Mouse (Mus musculus): ENCODE data around the gene Traf1.

Traf1 gene

DNA sequence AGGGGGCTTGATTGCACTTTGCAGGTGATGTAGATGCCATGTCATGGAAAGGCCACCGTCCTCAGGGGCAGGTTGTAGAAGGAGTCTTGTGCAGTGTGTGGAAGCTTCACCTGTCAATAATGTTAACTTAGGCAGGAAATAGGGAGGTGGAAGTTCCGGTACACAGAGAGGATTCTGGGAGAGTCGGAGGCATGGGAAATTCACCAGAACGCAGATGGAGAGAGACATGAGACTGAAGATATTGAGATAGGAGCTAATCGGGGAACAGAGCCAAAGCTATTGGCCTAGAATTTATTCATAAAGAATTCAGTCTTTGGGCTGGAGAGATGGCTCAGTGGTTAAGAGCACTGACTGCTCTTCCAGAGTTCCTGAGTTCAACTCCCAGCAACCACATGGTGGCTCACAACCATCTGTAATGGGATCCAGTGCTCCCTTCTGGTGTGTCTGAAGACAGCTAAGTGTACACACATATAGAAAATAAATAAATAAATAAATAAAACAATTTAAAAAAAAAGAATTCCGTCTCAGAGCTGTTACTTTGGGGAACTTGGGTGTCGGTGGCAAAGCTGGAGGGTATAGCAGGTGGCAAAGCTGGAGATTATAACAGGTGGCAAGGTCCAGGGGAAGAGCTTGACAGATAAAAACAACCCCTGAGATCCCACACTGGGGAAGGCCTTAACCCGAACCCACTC, 4.8 kb upstream of the Traf1 start:
- DNase-seq (ENCODE audit: low read depth, low spot score): no peak

DNA sequence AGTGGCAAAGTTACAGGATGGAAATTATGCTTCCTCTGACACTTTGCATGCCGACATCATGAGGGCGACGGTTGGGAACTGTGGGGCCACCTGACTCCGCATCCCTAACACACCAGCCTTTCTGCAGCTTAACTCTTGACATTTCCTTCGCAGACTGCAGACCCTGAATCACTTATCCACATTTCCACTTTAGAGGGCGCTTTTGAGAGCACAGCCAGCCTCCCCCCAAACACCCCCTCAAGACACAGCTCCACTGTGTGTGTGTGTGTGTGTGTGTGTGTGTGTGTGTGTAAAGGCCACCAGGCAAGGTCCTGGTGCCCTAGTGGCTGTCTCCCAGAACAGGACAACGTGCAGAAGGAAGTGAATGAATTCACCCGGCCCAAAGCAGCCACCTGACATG, 4.2 kb upstream of the Traf1 start:
- no peak for DNase-seq (ENCODE audit: low read depth, low spot score)

DNA sequence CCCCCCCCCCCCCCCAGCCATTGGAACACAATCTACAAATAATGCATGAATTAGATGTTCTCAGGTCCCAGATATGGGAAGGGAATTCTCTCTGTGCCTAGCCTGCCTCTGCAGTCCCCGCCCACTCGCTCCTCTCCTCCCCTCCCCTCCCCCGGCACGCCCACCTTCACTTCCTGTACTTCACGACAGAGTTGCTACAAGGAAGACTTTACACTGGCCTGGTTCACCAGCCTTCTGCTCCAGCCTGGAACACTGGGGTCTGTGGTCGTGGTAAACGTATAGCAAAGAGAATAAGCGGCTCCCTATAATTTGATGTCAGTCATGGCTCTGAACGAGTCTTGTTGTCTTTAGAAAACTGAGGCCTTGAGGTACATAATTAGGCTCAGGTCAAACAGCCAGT, 3.7 kb upstream of the Traf1 start:
- DNase-seq (ENCODE audit: low read depth, low spot score): peak; percentile 84

DNA sequence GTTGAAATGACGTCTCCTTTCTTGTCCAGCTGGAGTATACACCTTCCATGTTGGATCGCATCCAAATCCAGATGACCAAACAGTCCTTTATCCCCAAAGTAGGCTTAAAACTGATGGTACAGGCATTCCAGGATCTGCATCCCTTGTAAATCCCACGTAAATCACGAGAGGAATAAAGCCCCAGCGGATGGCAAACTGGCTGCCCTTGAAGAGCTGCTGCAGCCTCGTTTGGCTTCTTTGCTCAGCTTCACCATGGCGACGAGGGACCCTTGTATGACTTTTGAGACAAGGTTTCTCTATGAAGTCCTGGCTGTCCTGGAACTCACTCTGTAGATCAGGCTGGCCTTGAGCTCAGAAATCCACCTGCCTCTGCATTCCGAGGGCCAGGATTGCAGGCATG, 3.1 kb upstream of the Traf1 start:
- DNase-seq (ENCODE audit: low read depth, low spot score): no peak

DNA sequence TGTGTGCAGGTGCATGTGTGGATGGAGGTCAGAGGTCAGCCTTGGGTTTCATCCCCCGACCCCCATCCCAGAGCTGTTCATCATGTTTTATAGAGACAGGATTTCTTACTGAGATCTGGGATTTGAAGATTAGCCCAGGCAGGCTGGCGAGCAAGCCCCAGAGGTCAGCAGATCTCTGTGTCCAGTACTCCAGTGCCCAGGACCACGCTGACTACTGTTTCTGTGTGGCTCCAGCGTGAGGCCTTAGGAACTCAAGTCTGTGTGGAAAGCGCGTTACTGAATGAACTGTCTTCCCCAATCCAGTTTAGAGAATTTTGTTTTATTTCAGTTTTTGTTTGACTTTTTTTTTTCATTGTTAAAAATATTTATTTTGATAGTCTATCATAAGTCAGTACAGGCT, 2.7 kb upstream of the Traf1 start:
- DNase-seq (ENCODE audit: low read depth, low spot score): no peak

DNA sequence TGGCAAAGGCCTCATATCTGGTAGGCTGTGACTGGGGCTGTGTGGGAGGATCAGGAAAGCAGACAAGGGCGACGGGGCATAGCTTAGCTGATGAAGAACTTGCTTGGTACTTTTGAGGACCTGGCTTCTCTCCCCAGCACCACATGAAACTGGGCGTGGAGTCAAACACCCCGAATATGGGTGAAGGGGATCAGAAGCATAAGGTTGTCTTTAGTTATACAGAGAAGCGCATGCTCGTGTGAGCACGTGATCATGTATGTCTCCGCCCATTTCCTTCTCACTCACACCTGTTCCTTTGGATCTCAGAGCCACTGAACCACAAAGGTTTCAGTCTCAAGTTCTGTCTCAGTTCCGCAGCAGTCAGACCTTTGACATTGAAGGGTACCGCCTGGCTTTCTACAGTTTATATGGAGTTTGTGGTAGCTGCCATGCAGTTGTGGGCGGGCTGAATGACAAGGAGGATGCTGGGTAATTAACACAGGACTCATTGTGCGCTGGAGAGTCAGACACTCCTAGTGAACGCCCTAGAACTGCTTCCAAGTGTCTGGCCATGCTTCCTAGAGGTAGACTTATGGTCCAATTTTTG, 1.9 kb upstream of the Traf1 start:
- DNase-seq (ENCODE audit: low read depth, low spot score): peak; percentile 60

DNA sequence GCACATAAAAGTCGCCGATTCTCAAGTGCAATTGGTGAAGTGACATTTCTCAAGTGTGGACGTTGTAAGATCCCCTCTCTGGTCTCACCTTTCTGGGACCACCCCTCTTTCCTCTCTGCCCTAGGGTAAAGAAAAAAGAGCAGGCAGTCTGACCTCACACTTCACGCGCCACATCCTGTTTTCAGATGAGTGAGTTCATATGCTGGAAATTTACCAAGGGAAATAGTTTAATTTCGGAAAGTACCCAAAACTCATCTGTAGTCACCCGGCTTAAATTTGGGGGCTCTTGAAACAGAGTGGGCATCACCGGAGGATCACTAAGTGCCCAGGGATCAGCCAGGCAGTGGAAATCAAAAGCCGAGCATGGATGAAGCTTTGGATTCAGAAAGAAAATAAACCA, 1.3 kb upstream of the Traf1 start:
- no peak for DNase-seq (ENCODE audit: low read depth, low spot score)

DNA sequence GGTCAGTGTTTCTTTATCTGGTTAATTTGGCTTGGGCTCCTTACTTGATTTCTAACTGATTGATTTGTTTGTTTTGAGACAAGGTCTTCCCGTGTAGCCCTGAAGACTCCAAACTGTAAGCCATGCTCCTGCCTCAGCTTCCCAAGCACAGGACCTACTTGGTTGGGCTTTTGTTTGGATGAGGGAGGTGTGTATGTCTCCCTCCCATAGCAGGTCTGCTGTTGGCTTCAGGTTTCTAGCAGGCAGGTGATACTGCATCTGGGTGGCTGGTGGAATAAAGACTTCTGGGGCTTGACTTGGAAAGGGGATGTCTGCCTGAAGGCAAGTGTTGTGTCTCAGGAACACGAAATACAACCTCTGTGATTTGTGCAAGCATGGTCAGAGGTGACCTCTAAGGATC, 639 bp upstream of the Traf1 start:
- DNase-seq (ENCODE audit: low read depth, low spot score): no peak

DNA sequence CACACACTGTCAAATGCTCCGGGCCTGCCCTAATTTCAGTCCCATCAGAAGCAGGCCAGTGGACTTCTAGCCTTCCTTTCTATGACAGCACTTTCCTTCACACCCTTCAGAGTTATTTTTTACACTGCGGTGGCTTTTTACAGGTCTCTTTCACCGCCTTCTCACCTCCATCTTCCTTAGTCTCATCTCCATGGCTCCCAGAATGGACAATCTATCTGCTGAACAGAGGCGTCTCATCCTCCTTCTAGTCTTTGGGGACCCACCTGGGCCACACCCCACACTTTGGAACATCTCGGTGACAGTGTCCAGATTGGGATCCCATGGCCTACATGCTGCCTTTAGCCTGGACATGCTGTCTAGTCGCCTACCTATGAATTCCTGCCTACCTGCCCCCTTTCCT, 606 bp downstream of the Traf1 start:
- DNase-seq (ENCODE audit: low read depth, low spot score): no peak

DNA sequence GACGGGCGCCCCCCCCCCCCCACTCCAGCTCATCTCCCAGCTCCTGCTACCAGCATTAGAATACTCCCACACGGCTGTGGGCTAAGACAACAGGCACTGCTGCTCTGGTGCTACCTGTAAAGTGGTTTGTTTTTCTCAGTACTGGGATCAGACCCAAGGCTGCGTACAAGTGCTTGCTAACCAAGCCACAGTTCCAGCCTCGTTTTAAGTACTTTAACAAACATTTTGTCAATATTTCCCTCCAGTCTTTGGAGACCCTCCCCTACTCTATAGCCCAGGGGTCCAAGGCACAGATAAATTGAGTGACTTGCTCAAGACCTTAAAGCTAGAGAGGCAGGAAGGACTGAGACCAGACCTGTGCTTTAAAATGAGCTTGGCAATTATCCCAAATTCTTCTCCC, 1.1 kb downstream of the Traf1 start:
- DNase-seq (ENCODE audit: low read depth, low spot score): no peak

DNA sequence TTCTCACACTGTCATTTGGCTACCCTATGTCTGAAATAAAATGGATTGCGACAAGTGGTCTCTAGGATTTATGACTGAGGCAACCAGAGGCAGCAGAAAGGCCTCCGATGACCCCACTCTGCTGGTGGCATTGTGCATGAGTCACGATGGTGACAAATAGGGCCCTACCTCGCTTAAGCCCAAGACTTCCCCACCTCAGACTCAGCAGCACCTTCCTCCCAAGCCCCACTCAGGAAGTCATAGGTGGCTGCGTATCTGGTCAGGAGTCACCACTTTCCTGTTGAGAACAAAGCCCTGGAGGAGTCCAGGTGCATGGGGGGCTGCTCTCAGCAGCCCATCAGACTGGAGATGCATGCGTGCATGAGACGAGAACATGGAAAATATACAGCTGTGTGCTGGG, 3.0 kb downstream of the Traf1 start:
- no peak for DNase-seq (ENCODE audit: low read depth, low spot score)

DNA sequence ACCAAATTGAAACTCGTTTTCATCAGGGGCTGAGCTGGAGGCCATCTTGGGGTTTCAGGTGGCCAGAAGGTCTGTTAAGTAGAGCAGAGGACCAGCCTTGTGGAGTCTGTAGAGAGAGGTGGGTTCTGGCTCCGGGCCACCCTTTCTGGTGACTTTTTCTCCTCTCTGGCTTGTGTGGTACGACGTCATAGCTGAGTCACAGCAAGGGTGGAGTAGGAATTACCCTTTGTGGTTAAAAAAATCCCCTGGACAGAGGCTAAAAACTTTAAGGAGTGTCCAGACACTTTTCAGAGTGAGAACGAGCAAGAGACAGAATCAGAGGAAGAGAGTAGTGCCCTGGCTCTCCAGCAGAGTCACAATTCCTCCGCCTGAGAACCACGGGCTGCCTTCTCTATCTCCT, 3.5 kb downstream of the Traf1 start:
- no peak for DNase-seq (ENCODE audit: low read depth, low spot score)

DNA sequence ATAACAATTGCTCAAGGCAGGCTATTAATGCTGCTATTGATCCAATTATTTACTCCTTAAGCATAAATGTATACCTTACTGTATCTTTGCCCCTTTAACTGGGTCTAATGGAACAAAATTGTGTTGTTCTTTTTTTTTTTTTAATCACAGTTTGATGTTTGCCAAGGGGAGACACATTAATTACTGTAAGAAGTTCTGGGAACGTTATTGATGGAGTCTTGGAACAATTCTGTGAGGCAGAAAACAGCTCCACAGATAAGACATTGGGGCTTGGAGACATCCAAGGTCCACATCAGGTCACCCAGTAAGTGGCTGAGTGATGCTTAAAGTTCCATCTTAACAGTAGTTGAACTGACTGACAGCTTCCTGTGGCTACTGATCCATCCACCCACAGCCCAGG, 4.2 kb downstream of the Traf1 start:
- DNase-seq (ENCODE audit: low read depth, low spot score): no peak

DNA sequence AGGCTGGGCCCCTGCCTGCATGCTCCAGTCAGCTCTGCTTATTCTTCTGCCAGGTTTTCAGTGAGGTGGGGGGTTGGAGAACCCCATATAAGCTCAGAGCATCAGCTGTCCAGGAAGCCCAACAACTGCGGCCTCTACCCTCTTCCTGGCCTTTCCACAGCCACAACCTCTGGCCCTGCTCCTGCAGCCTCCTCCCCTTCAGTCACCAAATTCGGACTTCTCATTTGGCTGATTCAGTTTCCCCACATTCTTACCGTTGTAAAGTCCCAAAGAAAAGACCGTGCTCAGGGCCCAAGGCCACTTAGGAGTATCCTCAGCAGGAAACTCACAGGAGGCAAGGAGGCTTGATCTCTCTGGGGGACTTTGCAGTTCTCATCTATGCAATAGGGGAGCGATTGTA, 4.6 kb downstream of the Traf1 start:
- no peak for DNase-seq (ENCODE audit: low read depth, low spot score)

DNA sequence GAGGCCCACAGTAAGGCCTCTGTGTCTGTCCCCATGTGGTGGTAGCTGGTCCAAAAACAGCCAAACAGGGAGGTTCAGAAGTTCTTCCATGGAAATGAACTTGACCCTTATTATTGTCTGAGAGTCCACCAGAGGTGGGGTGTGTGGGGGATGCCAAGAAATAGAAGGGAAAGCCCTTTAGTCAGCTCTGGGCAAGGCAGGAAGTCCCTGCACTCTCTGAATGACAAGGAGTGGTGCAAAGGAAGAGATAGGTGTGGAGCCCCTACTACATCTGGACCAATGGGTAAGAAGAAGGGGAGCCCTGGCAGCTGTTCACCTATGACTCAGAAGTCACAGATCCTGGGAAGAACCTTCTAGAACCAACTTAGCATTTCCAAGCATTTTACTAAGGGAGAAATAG, 7.2 kb downstream of the Traf1 start:
- no peak for DNase-seq (ENCODE audit: low read depth, low spot score)

DNA sequence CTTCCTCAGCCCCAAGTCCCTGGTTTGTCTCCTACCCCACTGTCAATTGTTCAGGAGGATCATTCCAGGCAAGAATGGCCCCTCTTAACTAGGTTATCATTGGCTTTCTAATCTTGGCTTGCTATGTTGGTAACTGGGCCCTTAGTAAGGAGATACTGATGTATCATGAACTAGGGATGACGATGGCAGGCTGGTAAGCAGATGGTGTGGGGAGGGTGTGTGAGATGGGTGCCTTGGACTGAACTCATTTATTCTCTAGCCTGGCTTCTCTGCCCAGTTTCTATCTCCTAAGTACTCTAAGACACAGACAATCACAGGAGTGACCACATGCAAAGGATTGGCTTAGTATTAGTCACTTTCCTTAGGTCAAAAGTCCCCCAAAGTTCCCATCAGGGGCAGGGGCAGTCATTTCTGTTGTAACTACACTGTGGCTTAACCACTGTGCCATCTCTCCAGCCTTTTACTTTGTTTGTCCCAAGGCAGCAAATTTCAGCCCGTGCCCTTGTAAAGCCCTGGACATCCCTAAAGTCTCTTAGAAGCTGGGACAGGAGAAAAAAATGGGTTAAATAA, 7.9 kb downstream of the Traf1 start:
- no peak for DNase-seq (ENCODE audit: low read depth, low spot score)

DNA sequence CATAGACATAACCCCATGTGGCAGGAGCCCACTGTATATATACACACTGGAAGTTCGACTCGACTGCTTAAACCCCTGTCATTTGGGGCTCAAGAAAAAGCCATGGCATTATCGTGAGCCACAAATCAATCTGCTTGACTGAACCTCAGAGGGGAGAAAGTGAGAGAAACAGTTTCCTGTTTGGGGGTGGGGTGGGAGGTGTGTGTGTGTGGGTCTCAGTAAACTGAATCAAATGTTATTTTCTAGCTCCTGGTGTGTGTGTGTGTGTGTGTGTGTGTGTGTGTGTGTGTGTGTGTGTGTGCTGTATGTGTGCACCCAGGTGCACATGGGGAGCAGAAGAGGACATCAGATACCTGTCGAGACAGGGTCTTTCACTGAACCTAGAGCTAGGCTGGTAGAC, 8.6 kb downstream of the Traf1 start:
- no peak for DNase-seq (ENCODE audit: low read depth, low spot score)

DNA sequence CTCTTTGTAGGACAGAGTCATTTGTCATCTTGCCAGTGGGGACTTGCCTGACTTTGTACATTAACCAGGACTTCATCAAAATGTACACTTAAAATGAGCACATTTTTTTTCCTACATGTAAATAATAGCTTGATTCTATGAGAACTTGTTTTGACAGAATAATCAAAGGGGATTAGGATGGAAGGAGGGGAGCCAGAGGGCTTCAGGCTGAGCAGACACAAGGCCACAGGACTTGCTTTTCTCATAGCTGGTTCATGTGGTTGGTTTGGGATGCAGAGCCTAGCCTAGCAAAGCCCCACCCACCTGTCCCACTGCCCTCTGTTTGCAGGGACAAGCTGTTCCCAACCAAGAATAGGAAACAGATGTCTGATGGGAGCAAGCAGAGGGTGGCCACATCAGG, 10.1 kb downstream of the Traf1 start:
- DNase-seq (ENCODE audit: low read depth, low spot score): no peak

DNA sequence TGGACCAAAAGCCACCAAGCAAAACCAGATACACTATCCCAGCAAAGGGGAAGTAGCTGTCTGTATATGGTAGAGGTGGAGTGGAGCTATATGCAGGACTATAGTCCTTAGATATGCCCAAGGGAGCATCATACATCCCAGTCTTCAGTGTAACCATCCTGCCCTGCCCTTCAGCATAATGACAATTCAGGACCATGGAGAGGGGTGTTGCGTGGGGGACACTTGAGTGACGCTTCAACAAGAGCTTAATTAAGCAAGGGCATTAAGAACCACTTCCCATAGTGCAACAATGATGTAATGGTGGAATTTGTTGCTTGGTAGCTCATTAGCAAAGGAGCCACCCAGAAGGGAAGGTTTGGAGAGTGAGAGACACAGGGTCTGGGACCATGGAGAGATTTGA, 12.9 kb downstream of the Traf1 start:
- DNase-seq (ENCODE audit: low read depth, low spot score): no peak

DNA sequence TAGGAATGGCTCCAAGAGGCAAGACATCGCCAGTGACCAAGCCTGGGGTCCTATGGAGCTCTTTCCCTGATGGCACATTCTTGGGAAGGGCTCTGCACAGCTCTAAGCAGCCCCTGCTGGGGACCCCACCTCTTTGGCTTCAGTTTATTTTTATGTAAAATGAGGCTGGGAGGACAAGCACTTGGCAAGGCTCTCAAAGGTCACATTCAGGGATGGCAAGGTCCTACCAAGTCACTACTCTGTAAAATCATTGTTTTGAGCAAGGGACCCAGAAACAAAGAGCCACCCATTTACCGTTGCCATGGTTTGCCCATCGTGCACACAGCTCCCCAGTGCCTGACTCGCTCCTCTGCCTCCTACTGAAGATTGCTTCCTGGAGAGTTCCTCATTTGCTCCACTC, 15.5 kb downstream of the Traf1 start:
- DNase-seq (ENCODE audit: low read depth, low spot score): peak; percentile 55

DNA sequence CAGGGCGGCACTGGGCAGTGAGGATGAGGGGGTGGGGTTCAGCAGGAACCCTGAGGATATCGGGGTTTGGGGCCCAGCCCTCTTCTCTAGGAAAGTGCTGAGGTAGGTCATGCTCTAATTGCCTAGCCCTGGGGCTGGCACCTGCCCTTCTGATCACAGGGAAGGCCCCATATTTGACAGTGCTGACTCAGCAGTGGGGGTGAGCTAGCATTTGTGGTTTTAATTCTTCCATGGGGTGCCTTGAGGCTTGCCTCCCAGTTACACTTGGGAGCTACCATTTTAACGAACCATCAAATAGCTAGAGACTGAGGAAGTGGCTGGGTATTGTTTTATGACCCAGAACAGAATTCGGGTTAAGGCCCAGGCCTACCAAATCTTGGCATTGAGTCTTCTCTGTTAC, 16.0 kb downstream of the Traf1 start:
- no peak for DNase-seq (ENCODE audit: low read depth, low spot score)

DNA sequence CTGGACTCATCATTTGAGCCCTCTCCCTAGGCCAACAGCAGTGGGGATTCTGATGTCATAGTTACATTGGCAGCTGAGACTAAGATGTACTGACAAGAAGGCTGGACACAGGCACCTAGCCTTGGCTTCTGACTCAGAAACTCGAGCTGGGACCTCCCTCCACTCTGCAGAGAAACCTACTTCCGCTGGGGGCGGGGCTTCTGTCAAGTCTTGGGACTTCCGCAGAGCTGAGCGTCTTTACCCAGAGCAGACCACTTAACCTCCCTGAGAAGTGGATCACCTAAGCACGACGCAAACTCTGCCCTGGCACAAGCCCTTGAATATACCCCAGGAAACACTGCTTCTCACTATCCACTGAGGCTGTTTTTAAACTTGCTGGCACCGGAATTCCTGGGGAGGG, 16.8 kb downstream of the Traf1 start:
- peak; percentile 83 for DNase-seq (ENCODE audit: low read depth, low spot score)

DNA sequence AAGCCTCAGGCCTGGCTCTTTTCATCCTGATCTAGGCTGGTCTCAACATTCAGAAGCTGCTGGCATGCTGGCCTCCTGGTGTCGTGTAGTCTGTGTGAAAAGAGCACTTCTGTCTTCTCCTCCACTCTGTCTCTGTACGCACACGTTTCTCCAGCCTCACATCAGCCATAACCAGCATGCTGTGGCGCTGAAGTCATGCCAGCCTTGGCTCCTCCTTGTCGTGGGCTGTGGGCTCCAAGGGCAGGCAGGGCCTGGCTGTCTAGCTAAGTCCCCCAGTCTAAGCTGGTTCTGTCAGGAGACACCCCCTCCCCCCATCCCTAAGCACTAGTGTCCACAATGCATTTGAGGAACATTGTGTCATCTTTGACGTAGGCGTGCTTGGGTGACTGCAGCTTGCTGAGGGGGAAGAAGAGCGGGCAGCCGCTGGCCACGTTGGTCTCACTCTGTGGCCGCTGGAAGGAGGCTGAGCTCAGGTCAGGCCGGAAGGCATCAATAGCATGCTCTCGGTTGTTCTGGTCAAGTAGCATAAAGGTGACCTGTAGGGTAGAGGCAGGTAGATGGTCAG, 17.9 kb downstream of the Traf1 start:
- DNase-seq (ENCODE audit: low read depth, low spot score): no peak
